Mouse (Mus musculus): ENCODE data around the gene Ndufb2.

Ndufb2 gene

DNA sequence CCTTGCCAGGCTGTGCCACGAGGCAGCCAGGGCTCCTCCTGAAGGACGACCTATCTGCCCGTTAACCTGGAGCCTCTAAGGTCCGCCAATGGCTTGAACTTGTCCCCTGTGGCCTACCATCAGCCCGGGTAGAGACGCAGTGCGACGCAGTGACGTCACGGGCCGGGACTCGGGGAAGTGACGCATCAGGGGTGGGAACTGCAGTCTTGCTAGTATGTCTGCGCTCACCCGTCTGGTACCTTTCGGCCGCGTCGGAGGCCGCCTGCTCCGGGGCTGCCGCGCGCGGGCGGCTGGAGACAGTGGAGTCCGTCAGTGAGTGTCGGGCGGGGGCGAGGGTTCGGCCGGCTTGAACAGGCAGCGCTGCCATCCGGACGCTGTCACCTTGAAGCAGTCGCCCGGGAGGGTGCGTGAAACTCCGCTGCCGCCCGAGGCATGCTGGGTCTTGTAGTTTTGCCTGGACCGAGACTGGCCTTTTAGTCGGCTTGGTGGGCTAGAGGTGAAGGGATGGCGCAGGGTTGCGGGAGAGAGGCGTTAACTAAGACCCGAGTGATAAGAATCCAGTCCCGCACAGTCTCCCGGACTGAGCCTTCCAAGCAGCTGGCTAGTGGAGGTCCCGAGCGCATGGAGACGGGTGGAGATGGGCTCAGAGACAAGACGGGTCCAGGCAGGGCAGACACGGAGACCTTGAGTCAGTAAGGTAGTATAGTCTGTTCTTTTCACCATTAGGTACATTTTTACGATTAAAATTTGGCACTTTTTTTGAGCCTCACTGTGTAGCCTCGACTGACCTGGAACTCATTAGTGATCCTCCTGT lies at the start of gene Ndufb2:
Ndufb2 (plus strand) TSS at position 174 of the 814 bp plus-strand sequence.
- peak; percentile 83 for DNase-seq (ENCODE audit: extremely low read depth, low read depth, low spot score)

DNA sequence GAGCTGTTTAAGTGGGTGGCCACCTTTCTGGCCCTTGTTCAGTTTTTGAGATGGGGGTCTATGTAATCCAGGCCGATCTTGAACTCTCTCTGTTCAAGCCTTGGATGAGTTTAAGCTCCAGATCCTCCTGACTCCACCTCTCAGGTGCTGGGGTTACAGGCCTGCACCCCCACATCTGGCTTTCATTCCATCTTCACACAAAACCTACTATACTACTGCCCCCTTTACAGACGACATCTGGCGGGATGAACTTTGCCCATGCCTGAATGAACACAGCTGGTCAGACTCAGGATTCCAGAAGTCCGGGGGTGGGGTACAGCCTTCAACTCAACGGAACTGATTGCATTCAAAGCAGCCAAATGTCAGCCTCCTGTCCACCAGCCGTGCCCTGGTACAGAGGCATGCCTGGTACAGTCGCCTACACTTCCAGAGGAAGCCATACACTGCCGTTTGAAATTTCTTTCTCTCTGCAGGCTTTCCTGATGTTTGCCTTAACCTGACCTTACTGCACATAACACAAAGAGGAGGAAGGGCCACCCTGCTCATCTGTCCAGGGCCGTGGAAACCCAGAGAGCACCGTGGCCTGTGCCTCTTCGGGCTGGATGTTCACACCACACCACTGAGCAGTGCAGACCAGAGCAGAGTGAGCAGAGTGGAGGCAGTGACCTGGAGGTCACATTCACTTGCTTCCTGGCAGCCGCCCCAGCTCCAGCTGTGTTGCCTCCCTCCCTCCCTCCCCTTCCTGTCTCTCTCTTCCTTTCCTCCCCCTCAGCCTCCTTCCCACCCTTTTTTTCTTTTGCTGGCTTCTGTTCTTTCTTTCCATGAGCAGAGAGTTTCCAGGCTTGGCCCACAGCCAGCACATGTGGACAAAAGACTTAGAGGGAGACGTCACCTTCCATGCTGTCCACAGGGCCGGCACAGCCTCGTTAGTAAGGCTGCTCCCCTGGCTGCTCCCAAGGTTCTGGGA lies 49.5 kb upstream of the Ndufb2 start:
- DNase-seq (ENCODE audit: extremely low read depth, low read depth, low spot score), result no peak

DNA sequence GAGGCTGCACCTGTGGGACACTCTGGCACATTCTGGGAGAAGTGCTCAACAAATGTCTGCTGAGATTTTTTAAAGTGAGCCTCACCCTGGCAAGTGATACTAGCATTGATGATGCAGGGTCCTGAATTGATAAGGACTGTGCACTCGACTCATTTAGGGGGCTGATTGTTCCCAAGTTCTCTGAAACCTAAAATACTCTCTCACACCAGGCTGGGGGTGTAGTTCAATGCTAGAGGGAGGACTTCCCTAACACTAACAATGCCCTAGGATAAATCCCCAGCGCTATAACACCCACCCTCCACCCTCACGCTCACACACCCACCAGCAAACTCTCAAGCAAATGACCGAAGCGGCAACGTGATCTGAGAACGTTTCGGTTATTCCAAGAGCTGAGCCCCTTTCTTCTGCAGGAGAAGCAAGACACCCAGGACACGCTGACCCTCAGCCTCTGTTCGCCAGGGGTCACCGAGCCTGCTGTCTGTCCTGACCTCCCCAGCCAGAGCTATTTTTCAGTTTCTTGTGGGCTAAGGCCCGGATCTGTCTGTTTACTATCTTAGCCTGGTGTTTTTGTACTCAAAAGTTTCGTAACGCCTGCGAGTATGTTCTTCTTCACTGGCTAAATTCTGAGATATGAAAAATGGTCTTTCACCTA lies 48.5 kb upstream of the Ndufb2 start:
- DNase-seq (ENCODE audit: extremely low read depth, low read depth, low spot score), result no peak

DNA sequence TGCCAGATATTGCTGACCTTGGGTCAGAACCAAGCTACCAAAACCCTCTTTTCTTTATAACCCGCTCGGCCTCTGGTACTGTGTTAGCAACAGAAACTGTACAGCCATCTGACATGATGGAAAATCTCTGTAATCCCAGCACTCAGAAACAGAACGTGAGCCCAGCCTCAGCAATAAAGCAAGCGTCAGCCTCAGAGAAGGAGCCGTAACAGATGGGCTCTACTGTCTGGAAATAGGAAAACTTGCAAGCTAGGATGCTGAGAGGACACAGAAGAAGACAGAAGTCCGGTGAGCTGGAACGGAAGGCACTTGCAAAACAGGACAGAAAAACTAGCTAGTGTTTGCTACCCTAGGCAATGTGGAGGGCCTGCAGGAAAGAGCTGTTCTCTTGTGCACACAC lies 46.9 kb upstream of the Ndufb2 start:
- no peak for DNase-seq (ENCODE audit: extremely low read depth, low read depth, low spot score)

DNA sequence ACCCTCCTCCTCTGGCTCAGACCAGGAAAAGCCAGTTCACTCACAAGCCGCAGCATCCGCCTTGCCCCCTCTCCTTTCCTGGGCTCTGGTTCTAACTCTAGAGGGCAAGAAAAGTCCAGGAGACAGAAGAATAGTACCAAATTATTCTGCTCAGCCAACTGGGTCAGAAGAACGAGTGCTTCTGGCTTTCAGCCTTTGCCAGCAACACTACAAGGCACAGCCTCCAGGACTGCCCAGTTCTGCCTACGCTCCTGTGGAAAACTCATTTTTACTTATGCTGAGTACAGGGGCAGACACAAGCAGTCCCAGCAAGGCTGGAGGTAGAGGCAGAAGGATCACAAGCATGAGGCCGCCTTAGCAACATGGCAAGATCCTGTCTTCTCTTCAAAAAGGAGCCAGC lies 44.3 kb upstream of the Ndufb2 start:
- no peak for DNase-seq (ENCODE audit: extremely low read depth, low read depth, low spot score)

DNA sequence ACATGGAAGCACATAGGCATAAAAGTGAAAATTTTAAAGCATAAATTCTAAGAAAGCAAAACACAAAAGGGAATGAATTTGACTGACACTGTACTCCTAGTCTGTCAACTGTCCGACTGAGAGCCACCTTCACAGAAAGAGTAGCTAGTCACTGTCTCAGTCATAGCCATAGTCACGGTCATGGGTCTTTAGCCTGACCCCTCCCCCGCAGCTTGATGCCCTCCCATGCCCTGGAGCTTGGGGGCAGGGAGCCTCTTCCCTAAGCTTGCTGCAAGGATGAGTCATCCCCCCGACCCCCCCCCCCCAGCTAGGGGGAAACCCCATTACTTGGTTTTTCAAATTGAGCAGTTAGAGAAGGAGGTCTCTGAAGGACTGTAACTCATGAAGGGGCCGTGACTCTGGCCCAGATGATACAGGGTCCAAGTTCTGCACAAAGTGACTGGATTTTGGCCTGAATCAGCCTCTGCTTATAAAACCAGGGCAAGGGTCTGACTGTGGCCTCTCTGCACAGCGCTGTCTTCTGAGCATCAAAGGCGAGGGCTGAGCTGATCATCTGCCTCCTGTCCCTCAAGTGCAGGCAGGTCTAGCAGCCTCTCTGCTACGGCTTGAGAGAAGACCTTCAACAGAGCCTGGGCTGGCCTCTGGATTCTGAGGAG lies 40.3 kb upstream of the Ndufb2 start:
- DNase-seq (ENCODE audit: extremely low read depth, low read depth, low spot score), result no peak

DNA sequence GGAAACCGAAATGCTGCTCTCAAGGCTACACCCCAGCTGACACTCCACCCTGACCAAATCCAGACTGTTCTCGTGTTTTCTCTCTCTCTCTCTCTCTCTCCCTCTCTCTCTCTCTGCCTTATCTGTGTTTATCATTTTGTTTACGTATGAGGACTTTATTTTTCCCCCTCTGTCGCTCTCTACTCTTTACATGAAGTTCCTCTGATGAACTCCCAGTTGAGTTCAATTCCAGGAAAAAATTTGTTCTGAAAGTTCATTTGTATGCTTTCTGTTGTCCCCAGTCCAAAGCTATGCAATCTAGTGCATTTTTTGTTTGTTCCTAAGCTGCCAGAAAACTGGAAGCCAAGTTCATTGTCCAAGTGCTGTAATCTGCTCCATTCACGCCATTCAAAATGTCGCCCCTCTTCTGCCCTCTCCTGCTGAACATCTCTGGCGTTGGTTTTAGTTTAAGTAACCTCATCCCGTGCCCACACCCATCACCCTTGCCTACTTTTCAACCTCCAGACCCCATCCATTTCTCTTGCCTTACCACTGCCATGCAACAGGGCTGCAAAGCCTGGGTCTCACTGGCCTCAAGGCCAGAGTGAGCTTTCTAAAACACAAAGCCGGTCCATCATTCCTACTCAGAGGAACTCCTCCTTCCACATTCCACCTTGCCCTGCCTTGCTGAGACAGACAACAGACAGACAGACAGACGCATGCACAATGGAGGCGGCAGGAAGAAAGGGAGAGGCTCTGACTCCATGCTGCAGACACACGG lies 37.3 kb upstream of the Ndufb2 start:
- no peak for DNase-seq (ENCODE audit: extremely low read depth, low read depth, low spot score)

DNA sequence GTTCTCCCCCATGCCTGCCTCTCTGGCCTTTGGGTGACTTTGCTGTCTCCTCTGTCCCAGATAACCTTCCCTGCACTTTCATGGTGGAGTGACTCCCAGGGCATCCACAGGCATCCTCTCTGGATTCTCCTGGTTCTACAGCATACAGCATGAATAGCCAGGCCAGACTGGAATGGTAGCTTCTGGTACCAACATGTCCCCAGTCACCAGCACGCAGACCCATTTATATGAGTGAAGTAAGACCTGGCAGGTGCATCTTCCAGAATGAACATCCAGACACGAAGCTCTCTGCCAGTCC lies 36.8 kb upstream of the Ndufb2 start:
- DNase-seq (ENCODE audit: extremely low read depth, low read depth, low spot score), result no peak

DNA sequence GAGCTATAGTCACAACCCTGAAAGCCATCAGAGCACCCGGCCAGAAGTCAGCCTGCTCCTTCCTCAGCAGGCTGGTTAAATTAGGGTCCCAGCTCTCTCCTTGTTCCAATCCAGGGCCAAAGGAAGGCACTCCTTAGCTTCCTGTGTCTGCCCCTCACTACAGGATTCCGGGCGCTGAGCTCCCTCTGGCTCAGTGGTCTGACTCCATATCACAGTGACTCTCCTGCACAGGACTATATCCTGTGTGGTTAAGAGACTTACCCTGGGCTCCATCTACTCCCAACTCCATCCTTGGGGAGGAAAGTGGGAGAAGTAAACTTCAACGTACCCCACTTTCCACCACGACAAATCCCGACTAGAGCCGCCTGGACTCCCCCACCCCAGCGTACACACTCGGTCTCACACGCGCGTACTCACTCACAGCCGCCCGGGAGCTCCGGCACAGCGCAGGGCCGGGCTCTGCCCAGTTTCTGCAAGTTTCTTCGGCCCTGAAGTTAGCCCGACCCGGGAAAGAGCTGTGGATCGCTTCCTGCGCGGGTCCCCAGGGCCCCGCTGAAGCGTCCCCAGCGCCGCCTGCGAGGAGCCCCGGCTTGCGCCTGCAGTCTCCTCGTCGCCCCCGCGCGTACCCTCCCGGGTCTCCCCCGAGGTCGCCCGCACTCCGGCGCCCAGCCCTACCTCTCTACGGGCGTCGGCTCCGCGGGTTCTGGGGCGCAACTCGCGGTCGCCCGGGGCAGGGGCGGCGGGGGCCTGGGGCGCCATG lies 35.3 kb upstream of the Ndufb2 start:
- no peak for DNase-seq (ENCODE audit: extremely low read depth, low read depth, low spot score)

DNA sequence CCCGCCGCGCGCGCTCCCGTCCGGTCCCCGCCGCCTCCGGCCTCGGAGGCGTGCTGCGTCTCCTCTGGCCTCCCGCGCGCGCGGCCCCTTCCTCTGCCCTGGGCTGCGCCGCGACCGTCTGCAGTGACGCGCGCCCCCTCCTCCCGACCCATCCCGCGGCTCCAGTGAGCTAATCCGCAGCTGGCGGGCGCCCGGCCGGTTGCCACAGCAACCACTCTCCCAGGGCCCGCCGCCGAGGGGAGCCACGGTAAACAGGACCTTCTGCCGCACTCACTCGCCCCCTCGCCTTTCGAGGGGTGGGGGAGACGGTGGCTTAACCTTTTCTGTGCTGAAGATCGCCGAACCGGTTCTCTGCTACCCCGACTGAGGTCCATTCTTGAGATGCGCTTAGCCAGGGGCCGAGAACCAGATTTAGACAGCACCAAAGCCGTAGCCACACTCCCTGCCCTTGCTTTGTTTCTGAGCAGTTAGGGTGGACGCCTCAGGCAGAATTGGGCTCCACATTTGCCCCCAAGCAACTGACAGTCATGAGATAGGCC lies 34.6 kb upstream of the Ndufb2 start, which contains the start of gene Dennd2a:
Dennd2a (minus strand) TSS at position 145 of the 539 bp plus-strand sequence.
- DNase-seq (ENCODE audit: extremely low read depth, low read depth, low spot score), result no peak

DNA sequence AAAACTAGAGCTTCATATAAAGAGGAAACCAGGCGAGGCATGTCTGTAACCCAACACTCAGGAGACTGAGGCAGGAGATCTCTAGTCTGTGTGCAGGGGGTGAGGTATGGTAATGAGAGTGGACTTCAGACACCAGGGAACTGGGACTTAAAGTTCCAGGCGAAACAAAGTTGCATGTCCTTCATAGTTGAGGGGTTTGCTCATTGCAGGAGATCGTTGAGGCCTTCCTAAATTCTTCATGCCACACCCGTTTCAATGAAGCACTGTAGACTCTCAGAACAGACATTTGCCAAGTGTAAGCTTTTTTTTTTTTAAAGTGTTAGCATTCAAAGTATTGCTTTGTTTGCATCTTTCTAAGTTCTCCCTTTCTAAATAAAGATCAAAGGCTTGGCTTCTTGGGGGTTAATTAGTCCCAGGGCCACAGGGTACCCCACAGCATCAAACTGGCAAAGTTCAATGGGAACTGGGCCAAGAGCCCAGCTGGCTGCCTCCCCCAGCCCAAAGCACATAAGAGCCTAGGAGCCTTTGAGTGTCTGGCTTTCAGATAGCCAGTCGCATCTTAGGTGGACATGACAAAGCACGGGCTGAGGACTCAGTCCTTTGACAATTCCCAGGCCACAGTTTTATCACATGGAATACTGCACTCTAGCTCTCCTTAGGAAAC lies 33.0 kb upstream of the Ndufb2 start:
- no peak for DNase-seq (ENCODE audit: extremely low read depth, low read depth, low spot score)

DNA sequence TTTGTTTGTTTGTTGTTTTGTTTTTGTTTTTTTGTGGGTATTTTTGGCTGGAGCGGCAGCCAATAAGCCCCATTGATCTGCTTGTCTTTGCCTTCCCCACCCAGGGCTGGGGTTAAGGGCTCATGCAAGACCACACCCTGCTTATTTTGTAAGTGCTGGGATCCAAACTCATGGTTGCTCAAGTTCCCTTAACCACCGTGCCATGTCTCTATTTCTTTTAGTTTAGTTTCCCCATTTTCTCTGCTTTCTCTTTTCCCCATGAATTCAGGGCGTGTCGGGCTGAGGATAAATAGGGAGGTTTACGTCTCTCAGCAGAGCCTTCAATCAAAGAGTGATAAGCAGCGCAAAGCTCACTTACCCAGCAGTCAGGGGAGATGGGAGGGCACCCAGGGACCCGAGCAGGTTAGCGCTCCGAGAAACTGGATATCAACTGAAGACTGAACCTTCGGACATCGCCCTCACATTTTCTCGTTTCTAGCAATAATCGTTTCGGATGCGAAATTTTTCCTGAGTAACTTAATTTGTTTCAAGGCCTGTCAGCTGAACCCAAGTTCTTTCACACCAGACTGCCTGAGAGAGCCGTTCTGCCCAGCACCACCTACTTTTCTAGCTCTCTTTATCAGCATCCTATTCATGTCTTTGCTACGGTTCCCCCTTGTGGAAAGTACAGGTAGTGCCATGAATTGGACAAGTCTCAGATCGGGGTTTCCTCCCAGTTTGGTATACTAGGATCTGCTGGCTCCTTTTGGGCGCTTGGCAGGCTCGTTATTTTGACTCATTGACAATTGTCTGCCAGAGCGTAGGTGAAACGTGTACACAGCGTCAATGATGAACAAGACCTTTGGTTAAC lies 30.0 kb upstream of the Ndufb2 start:
- no peak for DNase-seq (ENCODE audit: extremely low read depth, low read depth, low spot score)

DNA sequence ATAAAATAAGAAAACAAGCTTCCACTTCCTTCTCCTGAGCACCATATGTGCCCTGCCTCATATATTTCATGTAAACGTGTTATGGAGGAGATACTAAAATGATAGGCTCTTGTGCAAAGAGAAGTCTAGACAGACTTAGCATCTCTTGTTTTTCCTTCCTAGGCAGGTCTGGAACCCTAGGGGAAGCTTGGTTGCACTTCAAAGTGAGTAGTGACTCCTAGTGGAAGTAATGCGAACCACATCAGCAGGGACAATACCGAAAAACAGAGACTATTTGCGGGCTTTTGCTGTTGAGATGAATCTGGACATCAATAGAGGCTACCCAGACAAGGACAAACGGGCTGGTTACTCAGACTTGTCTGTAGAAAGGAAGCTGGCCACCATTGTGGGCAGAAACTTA lies 24.8 kb upstream of the Ndufb2 start:
- DNase-seq (ENCODE audit: extremely low read depth, low read depth, low spot score), result no peak

DNA sequence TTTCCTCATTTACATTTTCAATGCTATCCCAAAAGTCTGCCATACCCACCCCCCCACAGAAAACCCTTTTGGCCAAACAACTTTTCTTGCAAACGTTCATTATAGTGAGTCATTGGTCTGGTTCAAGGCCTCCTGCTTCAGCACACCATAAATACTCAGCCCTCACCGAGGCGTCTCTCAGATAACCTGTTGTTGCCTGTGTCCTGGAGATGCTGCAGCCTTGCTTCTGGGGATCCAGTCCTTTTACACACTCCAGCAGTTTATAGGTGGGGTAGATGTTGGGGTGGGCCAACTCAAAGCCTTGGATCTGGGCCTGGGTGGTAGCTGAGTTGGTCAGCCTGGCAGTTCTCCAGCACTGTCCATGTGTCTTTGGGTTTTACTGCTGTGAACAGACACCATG lies 21.9 kb upstream of the Ndufb2 start:
- DNase-seq (ENCODE audit: extremely low read depth, low read depth, low spot score), result no peak

DNA sequence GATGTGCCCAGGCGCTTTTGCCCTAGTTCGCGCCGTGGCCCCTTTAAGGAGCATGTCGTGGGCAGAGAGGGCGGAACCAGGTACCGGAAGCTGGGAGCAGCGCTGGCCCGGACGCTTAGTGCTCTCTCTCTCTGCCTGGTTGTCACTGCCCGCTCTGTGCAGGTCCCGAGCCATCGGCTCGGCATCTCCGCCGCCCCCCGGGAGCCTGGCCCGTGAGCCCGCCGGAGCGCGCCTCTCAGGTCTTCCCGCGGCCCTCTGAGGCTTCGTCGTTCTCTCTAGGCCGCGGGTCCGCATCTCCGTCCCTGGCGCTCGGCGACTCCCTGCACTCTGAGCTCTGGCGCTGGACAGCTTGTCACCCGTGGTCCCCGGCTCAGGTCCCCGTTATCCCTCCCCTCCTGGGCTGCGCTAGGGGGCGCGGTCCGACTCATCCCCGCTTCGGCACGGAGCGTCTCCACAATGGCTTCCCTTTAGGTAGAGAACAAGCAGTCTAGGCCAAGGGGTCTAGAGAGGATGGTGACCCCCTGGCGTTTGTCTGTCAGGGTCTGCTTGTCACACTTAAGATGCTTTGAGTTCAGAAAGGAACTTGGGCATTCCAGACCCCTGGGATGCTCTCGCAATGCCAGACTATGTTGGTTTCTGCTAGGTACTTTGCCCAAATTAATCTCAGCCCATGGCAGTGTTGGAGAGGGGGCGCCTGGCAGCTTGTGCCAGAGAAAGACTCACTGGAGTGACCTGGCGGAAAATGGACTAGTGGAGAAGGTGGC lies 18.4 kb upstream of the Ndufb2 start, which contains the start of gene Adck2:
Adck2 (plus strand) TSS at position 83 of the 764 bp plus-strand sequence.
- DNase-seq (ENCODE audit: extremely low read depth, low read depth, low spot score), result no peak

DNA sequence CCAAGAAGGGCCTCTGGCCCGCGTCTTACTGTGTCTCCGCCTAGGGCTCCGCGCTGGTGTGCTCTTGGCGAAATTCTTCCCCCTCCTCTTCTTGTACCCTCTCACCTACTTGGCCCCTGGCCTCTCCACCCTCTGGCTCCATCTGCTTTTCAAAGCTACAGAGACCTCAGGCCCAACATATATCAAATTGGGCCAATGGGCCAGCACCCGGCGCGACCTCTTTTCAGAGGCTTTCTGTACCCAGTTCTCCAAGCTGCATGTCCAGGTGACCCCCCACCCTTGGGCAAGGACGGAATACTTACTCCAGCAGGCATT lies 17.9 kb upstream of the Ndufb2 start:
- DNase-seq (ENCODE audit: extremely low read depth, low read depth, low spot score), result no peak

DNA sequence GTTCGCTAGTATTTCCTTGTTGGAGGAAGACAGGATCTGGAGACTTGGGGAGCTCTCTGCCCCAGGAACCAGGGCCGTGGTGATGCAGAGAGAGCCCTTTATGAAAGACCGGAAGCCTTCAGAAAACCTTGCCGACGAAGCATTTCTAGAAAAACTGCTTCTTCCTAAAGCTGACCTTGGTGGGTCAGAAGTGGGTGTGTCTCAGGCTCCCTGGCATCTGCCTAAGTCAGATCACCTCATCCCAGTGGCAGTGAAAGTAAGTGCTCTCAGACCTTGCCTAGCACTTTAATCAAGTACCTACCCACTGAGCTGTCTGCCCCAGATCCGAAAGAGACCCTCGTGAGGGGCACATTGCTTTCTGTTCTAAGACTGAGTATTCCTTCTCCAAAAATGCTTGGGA lies 17.4 kb upstream of the Ndufb2 start:
- no peak for DNase-seq (ENCODE audit: extremely low read depth, low read depth, low spot score)
